Mouse (Mus musculus) kidney, embryonic 14.5 days (tissue): ENCODE results near the gene Dexi. TPM values are rescaled to one million over a fixed set of nuclear protein-coding genes. Genes with fewer than 3 reads are reported as not detected.

Experiments
- ATAC-seq: fragments of 200-750 bp; cut with Nextera tagmentation; 2 replicates; pipeline ENCODE4 v1.8.0; 2017; ENCODE audit warnings: moderate number of reproducible peaks, mild to moderate bottlenecking, moderate TSS enrichment, moderate library complexity; ENCODE audit not compliant: low FRiP score, low TSS enrichment
- H3K27ac ChIP-seq: fragments of 300-500 bp; sonication (generic); 2 replicates; pipeline ENCODE4 v1.5.1; 2014; ENCODE audit warnings: low read depth, mild to moderate bottlenecking, low read length, moderate library complexity, mixed read lengths
- H3K27me3 ChIP-seq: fragments of 300-500 bp; sonication (generic); 2 replicates; pipeline ENCODE4 v1.6.1; 2014; ENCODE audit warnings: mild to moderate bottlenecking, low read length; ENCODE audit not compliant: control insufficient read depth, insufficient read depth
- H3K36me3 ChIP-seq: fragments of 300-500 bp; sonication (generic); 2 replicates; pipeline ENCODE4 v1.6.1; 2014; ENCODE audit warnings: low read length, mixed read lengths; ENCODE audit not compliant: control insufficient read depth, insufficient read depth
- H3K4me1 ChIP-seq: fragments of 300-500 bp; sonication (generic); 2 replicates; pipeline ENCODE4 v1.6.1; 2014; ENCODE audit warnings: low read length, mixed read lengths; ENCODE audit not compliant: control insufficient read depth, insufficient read depth
- H3K4me2 ChIP-seq: fragments of 300-500 bp; sonication (generic); replicated peaks from 2 replicates; pipeline ENCODE4 v1.6.1; 2014; ENCODE audit warnings: low read depth, mild to moderate bottlenecking, low read length
- H3K4me3 ChIP-seq: fragments of 300-500 bp; sonication (generic); 2 replicates; pipeline ENCODE4 v1.5.1; 2014; ENCODE audit warnings: mild to moderate bottlenecking, low read length
- H3K9ac ChIP-seq: fragments of 300-500 bp; sonication (generic); 2 replicates; pipeline ENCODE4 v1.6.1; 2014; ENCODE audit warnings: low read depth, mild to moderate bottlenecking, low read length, moderate library complexity
- H3K9me3 ChIP-seq: fragments of 300-500 bp; sonication (generic); 2 replicates; pipeline ENCODE4 v1.6.1; 2016; ENCODE audit warnings: low read length; ENCODE audit not compliant: control insufficient read depth
- WGBS: fragments of 180-500 bp; shearing (Covaris S2); extraction: QIAGEN DNeasy Blood & Tissue Kit; methylation state at CpG from one replicate; pipeline ENCODE4 v1.1.7; 2014; 5-methylcytosine and 5-hydroxymethylcytosine counted together
- polyA plus RNA-seq: library from polyadenylated mRNA; unstranded; fragments of >200 nt; fragmentation: Nextera tagmentation; extraction: Ambion mirVana; gene quantifications from 2 replicates; pipeline ENCODE4 v1.2.1, GENCODE M21; 2014

Dexi gene
- polyA plus RNA-seq, 1 experiment from 2014 or later: 32.5 TPM

DNA sequence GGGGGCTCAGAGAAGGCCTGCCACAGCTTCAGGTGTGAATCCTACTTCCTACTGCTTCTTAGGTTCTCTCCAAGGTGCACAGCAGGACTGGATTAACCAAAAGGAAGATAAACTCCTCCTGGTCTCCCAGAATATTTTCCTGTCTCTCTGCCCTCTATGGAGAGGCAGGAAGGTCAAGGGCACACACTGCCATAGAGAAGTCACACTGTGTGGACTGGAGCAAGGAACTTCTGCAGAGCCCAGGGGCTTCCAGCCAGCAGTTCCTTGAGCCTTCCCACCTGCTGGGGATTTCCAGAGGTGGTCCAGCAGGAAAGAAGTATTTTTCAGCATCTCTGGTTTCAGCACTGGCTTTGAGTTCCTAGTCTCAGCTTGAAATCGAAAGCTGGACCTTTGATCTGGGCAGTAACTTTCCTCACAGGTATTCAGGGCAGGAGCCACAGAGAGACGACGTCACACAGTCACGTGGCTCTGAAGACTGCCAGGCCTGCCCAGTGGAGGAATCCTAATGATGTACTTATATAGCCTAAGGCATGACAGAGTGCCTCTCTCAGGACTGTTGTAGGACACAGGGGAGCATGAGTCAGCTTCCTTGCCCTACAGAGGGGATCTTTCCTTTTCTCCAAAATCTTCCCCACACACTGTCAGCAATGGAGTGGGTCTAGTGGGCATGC, 77.7 kb downstream of the Dexi start:
- Histone ChIP-seq H3K4me2 (no peak overlapping the region), H3K9ac (no peak overlapping the region), H3K9me3 (no peaks in the 10 kb centered on the region), H3K4me3 (no peak overlapping the region), H3K4me1 (no peaks in the 10 kb centered on the region), H3K27me3 (no peaks in the 10 kb centered on the region), H3K27ac (no peak overlapping the region), H3K36me3 (no peaks in the 10 kb centered on the region)
- peak; percentile 35; the same call in 1 of the 2 replicates for ATAC-seq
- WGBS: 17% methylated on average over 4 of the region's 4 CpGs

DNA sequence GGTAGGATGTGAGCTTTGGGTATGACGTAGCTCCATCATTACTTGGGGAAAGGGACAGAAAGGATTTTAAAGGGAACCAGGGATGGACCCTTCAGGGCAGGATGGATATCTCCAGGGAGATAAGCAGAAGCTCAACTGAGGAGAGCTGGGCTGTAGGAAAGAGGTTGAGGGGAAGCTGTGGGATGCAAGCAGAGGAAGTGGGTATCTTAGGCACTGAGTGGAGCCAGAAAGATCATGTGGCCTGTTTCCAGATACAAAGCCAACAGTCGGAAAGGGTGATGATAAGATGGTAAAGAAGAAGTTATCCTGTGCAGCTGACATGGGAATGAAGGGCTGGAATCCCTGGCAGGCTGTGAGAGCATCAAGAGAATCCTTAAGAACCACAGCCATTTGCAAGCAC, 81.7 kb downstream of the Dexi start:
- 91% methylated on average over 2 of the region's 2 CpGs for WGBS

GRCm38 (mm10) chr16:10460188-10460587, 82.7 kb downstream of the Dexi start:
- 78% methylated on average over 2 of the region's 2 CpGs for WGBS
- H3K4me3 ChIP-seq: no peak overlapping the region
- H3K27ac ChIP-seq: no peak overlapping the region
- H3K9ac ChIP-seq: no peak overlapping the region
- no peaks in the 10 kb centered on the region for H3K27me3 ChIP-seq
- no peaks in the 10 kb centered on the region for H3K36me3 ChIP-seq
- no peaks in the 10 kb centered on the region for H3K4me1 ChIP-seq
- no peak overlapping the region for H3K4me2 ChIP-seq
- no peaks in the 10 kb centered on the region for H3K9me3 ChIP-seq
- no peak for ATAC-seq

More for the DNA sequence above, 81.7 kb downstream of the Dexi start:
- Histone ChIP-seq H3K9ac (no peak overlapping the region), H3K4me1 (no peaks in the 10 kb centered on the region), H3K4me2 (no peak overlapping the region), H3K4me3 (no peak overlapping the region), H3K9me3 (no peaks in the 10 kb centered on the region), H3K27ac (no peak overlapping the region), H3K36me3 (no peaks in the 10 kb centered on the region), H3K27me3 (no peaks in the 10 kb centered on the region)
- ATAC-seq: no peak

DNA sequence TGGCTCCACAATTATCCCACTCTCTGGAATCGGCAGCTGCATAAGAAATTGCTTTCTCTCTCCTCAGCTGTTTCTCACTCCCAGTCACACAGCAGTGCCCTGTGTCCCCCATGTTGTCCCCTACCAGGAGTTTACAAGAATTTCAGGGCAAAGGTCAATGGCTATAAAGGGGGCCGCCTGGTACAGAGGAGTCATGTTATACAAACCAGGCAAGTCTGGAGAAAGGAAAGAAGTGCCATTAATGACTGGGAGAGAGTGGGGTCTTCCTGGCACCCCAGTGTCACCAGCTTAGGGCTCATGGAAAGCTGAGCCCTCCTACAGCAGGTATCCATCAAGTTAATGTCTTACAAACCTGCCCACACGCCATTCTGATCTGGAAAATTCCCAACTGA, 88.3 kb downstream of the Dexi start:
- ATAC-seq: peak; percentile 80; the same call in 1 of the 2 replicates
- H3K27ac ChIP-seq: no peak overlapping the region; the same call in 1 of the 2 replicates
- WGBS: 10% methylated on average over 3 of the region's 3 CpGs

GRCm38 (mm10) chr16:10453872-10454582, 88.8 kb downstream of the Dexi start:
- ATAC-seq: 0 out of 2 replicates have a peak, but pooled peaks have one; percentile 33
- H3K27ac ChIP-seq: no peak overlapping the region
- H3K4me2 ChIP-seq: no peak overlapping the region
- H3K9me3 ChIP-seq: no peaks in the 10 kb centered on the region
- H3K27me3 ChIP-seq: no peaks in the 10 kb centered on the region
- no peak overlapping the region for H3K4me3 ChIP-seq
- H3K9ac ChIP-seq: no peak overlapping the region
- 0 out of 2 replicates have a peak, but pooled peaks cover 8% of the 10 kb centered on the region for H3K4me1 ChIP-seq
- no peaks in the 10 kb centered on the region for H3K36me3 ChIP-seq
- WGBS: 48% methylated on average over 6 of the region's 6 CpGs

More for the DNA sequence above, 88.3 kb downstream of the Dexi start:
- Histone ChIP-seq H3K27me3 (no peaks in the 10 kb centered on the region), H3K4me1 (0 out of 2 replicates have a peak, but pooled peaks cover 8% of the 10 kb centered on the region), H3K4me2 (no peak overlapping the region), H3K4me3 (no peak overlapping the region), H3K36me3 (no peaks in the 10 kb centered on the region), H3K9me3 (no peaks in the 10 kb centered on the region), H3K9ac (no peak overlapping the region)

Other genes starting within 250 kb of the Dexi start
- gene Emp2, start 229.1 kb downstream of the Dexi start, polyA plus RNA-seq: 9.8 and 14.7 TPM in 2 replicates
- gene Tekt5, start 147.6 kb downstream of the Dexi start, polyA plus RNA-seq: 0.90 and 1.3 TPM in 2 replicates
- 69.9 and 77.1 TPM in 2 replicates for gene Nubp1, start 131.1 kb downstream of the Dexi start, polyA plus RNA-seq
- 9.5 and 15.7 TPM in 2 replicates for gene Tvp23a, start 95.7 kb downstream of the Dexi start, polyA plus RNA-seq
- 0.31 and 1.4 TPM in 2 replicates for gene Ciita, start 63.0 kb downstream of the Dexi start, polyA plus RNA-seq
- 38.4 and 46.3 TPM in 2 replicates for gene Clec16a, start 2.3 kb upstream of the Dexi start, polyA plus RNA-seq
- gene Socs1, start 242.5 kb upstream of the Dexi start, polyA plus RNA-seq: 6.3 and 7.2 TPM in 2 replicates
- not detected in 2 replicates for gene Tnp2, start 245.6 kb upstream of the Dexi start, polyA plus RNA-seq
- gene Prm3, start 247.9 kb upstream of the Dexi start, polyA plus RNA-seq: not detected in 2 replicates